Mouse (Mus musculus): Measurements from ENCODE around the gene Fmnl3.

DNA sequence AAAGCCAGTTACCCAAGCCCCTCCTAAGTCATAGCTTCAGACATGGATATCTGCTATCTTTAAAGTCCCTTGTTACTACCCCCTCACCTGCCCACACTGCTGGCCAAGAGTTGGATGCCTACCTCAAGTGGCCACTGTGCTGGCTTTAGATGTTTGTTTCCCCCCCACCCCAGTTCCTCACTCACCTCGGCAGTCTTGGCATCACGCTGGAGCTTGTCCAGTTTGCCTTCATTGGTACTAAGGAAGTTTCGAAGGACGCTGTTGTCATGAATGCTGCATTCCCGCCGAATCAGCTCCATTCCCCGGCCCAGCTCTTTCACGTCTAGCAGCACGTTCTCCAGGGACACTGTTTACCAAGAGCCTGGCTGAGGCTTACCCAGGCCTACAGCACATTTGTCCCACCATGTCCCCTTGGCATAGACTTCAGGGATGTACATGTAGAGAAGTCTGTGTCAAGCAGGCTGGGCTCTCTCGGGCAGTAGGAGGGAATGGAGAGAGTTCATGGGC is 50.1 kb downstream of the Fmnl3 start:
- TF ChIP-seq CTCF (IDR thresholded peaks at IDR 0.05; ENCODE audit: extremely low read depth, insufficient read depth, low read length) (no peak), POLR2A (IDR thresholded peaks at IDR 0.05; ENCODE audit: extremely low read depth, insufficient read depth, low read length) (no peak)

All from cortical plate, adult 2 months (tissue).